Mouse (Mus musculus) testis, postnatal 14 days (tissue): ENCODE measurements at regions not wholly inside any gene's neighbourhood (a gene's known extent, or its start where the extent isn't known, plus 50 kb on each side); places are given as distances from the start of the nearest gene placed in this dataset.

Source experiments
- DNase-seq: peaks from one replicate; pipeline ENCODE4 v3.0.0; 2021; ENCODE audit warnings: low spot score

GRCm38 (mm10) chr2:124952212-124952611 lies 115.7 kb upstream of the Slc24a5 start:
- no peak for DNase-seq

GRCm38 (mm10) chr2:124953015-124953414 lies 114.9 kb upstream of the Slc24a5 start:
- DNase-seq, result no peak

- DNase-seq, result no peak
Observed at GRCm38 (mm10) chr2:124955843-124956242, 112.1 kb upstream of the Slc24a5 start.

- no peak for DNase-seq
Observed at GRCm38 (mm10) chr2:124959431-124959830, 108.5 kb upstream of the Slc24a5 start.

GRCm38 (mm10) chr2:124971826-124972749 lies 95.8 kb upstream of the Slc24a5 start:
- DNase-seq, result no peak

GRCm38 (mm10) chr2:124975106-124975505 lies 92.8 kb upstream of the Slc24a5 start:
- no peak for DNase-seq

- no peak for DNase-seq
Observed at GRCm38 (mm10) chr2:124990976-124991375, 76.9 kb upstream of the Slc24a5 start.

GRCm38 (mm10) chr2:125015007-125015406 lies 52.9 kb upstream of the Slc24a5 start:
- DNase-seq, result no peak

GRCm38 (mm10) chr2:125016946-125017345 lies 51.0 kb upstream of the Slc24a5 start:
- DNase-seq, result no peak
